Mouse (Mus musculus) intestine, embryonic 15.5 days (tissue): ENCODE measurements around the gene Chmp6. TPM values are rescaled to one million over a fixed set of nuclear protein-coding genes. Genes with fewer than 3 reads are reported as not detected.

Experiments used
- polyA plus RNA-seq: library from polyadenylated mRNA; unstranded; fragments of >200 nt; fragmentation: Nextera tagmentation; extraction: Ambion mirVana; gene quantifications from 2 replicates; pipeline ENCODE4 v1.2.1, GENCODE M21; 2015

Gene Chmp6
- polyA plus RNA-seq, 1 experiment from 2014 or later: 88.0 TPM

Other genes with a start within 250 kb of the Chmp6 start
- gene Baiap2, start 29.3 kb downstream of the Chmp6 start, polyA plus RNA-seq: 12.0 and 13.1 TPM in 2 replicates
- gene Aatk, start 133.7 kb downstream of the Chmp6 start, polyA plus RNA-seq: 3.1 and 3.4 TPM in 2 replicates
- gene Cep131, start 173.4 kb downstream of the Chmp6 start, polyA plus RNA-seq: 14.2 and 19.7 TPM in 2 replicates
- gene Tepsin, start 185.3 kb downstream of the Chmp6 start, polyA plus RNA-seq: 15.4 and 17.7 TPM in 2 replicates
- 90.8 and 109 TPM in 2 replicates for gene Ndufaf8, start 185.5 kb downstream of the Chmp6 start, polyA plus RNA-seq
- gene Slc38a10, start 237.9 kb downstream of the Chmp6 start, polyA plus RNA-seq: 81.8 and 88.2 TPM in 2 replicates